Mouse (Mus musculus): ENCODE data around the gene Lamb2. TPM values are rescaled to one million over a fixed set of nuclear protein-coding genes. Genes with fewer than 3 reads are reported as not detected.

Lamb2 gene
- total and polyA plus RNA-seq, 3 experiments = 0.58 to 0.84 TPM; not detected in 1

GRCm38 (mm10) chr9:108460319-108461178 lies 19.0 kb upstream of the Lamb2 start, which contains the start of gene Ccdc71 (continued):
- TF ChIP-seq ZMIZ1 (IDR thresholded peaks at IDR 0.05; ENCODE audit: low read depth, low read length) (peak; percentile 42; the same call in 1 of the 2 replicates), E2F4 (IDR thresholded peaks at IDR 0.05; ENCODE audit: borderline replicate concordance, low read depth, low read length) (no peak), CHD2 (IDR thresholded peaks at IDR 0.05; ENCODE audit: low read length) (peak; percentile 94), UBTF (IDR thresholded peaks at IDR 0.05; ENCODE audit: borderline replicate concordance, insufficient read depth, low read depth, low read length) (0 out of 2 replicates have a peak, but pooled peaks have one; percentile 17)

- TF ChIP-seq ZNF384 (IDR thresholded peaks at IDR 0.05; ENCODE audit: low read depth, low read length) = no peak
- no peak for TF ChIP-seq POLR2AphosphoS5 (IDR thresholded peaks at IDR 0.05; ENCODE audit: borderline replicate concordance, low read depth, low read length)
- no peak for TF ChIP-seq ETS1 (IDR thresholded peaks at IDR 0.05; ENCODE audit: low read depth, low read length)
- no peak for TF ChIP-seq USF2 (IDR thresholded peaks at IDR 0.05; ENCODE audit: borderline replicate concordance in 1 of 2, insufficient read depth in 1 of 2, low read depth in 1 of 2, low read length in 2 of 2)
- Histone ChIP-seq H3K4me1 (ENCODE audit: control insufficient read depth in 1 of 2, insufficient read depth in 2 of 2, low read length in 2 of 2) (peaks cover 13 to 33% of the 10 kb centered on the region in 2 experiments), H3K27ac (ENCODE audit: control insufficient read depth, low read depth, low read length) (peak within 1 kb of the TSS; percentile 62), H3K9ac (ENCODE audit: control insufficient read depth, low read depth, low read length, poor library complexity, severe bottlenecking) (peak within 1 kb of the TSS; percentile 86), H3K9me3 (replicated peaks; ENCODE audit: insufficient read depth, low read length) (no peaks in the 10 kb centered on the region), H3K4me3 (ENCODE audit: control insufficient read depth in 1 of 2, insufficient read depth in 1 of 2, low read depth in 2 of 2, low read length in 2 of 2) (peak within 1 kb of the TSS; percentile 80 to 96), H3K27me3 (ENCODE audit: control insufficient read depth in 1 of 2, insufficient read depth in 2 of 2, low read length in 2 of 2) (no peaks in the 10 kb centered on the region), H3K79me2 (ENCODE audit: control insufficient read depth, insufficient read depth, low read length, poor library complexity) (peaks cover 16% of the 10 kb centered on the region), H3K36me3 (ENCODE audit: control insufficient read depth in 1 of 2, insufficient read depth in 2 of 2, low read length in 2 of 2) (peaks cover 0 to 27% of the 10 kb centered on the region in 2 experiments; a peak in 2 of 4 replicates)
- DNase-seq (ENCODE audit: low read depth, low spot score) = no peak
Measured at GRCm38 (mm10) chr9:108461181-108461631, 18.3 kb upstream of the Lamb2 start, which contains the start of gene Klhdc8b. Gene Klhdc8b, minus strand, starts transcription at chr9:108461581.

- Histone ChIP-seq H3K9me3 (replicated peaks; ENCODE audit: insufficient read depth, low read length) (no peaks in the 10 kb centered on the region), H3K79me2 (ENCODE audit: control insufficient read depth, insufficient read depth, low read length, poor library complexity) (peaks cover 16% of the 10 kb centered on the region), H3K4me3 (ENCODE audit: control insufficient read depth in 1 of 2, insufficient read depth in 1 of 2, low read depth in 2 of 2, low read length in 2 of 2) (peak overlapping the region; percentile 80 to 96; a peak in 3 of 4 replicates), H3K36me3 (ENCODE audit: control insufficient read depth in 1 of 2, insufficient read depth in 2 of 2, low read length in 2 of 2) (peaks cover 0 to 22% of the 10 kb centered on the region in 2 experiments; a peak in 2 of 4 replicates), H3K27ac (ENCODE audit: control insufficient read depth, low read depth, low read length) (no peak overlapping the region), H3K4me1 (ENCODE audit: control insufficient read depth in 1 of 2, insufficient read depth in 2 of 2, low read length in 2 of 2) (peaks cover 10 to 28% of the 10 kb centered on the region in 2 experiments), H3K9ac (ENCODE audit: control insufficient read depth, low read depth, low read length, poor library complexity, severe bottlenecking) (peak overlapping the region; percentile 86; the same call in 1 of the 2 replicates), H3K27me3 (ENCODE audit: control insufficient read depth in 1 of 2, insufficient read depth in 2 of 2, low read length in 2 of 2) (no peaks in the 10 kb centered on the region)
- TF ChIP-seq ZC3H11A (IDR thresholded peaks at IDR 0.05; ENCODE audit: low read depth, low read length) (no peak), CHD2 (IDR thresholded peaks at IDR 0.05; ENCODE audit: low read length) (no peak), ZNF384 (IDR thresholded peaks at IDR 0.05; ENCODE audit: low read depth, low read length) (no peak), MYB (IDR thresholded peaks at IDR 0.05; ENCODE audit: low read depth, low read length) (no peak), MXI1 (IDR thresholded peaks at IDR 0.05; ENCODE audit: low read depth, low read length) (no peak), RCOR1 (IDR thresholded peaks at IDR 0.05; ENCODE audit: low read depth, low read length) (no peak), TCF12 (IDR thresholded peaks at IDR 0.05; ENCODE audit: low read depth, low read length) (no peak), MEF2A (IDR thresholded peaks at IDR 0.05; ENCODE audit: extremely low read depth, insufficient replicate concordance, low read depth, low read length, poor library complexity, severe bottlenecking) (no peak), SIN3A (IDR thresholded peaks at IDR 0.05; ENCODE audit: low read length) (no peak), USF1 (IDR thresholded peaks at IDR 0.05; ENCODE audit: low read depth, low read length) (no peak), ETS1 (IDR thresholded peaks at IDR 0.05; ENCODE audit: low read depth, low read length) (no peak), CHD1 (IDR thresholded peaks at IDR 0.05; ENCODE audit: low read depth, low read length) (no peak), ZMIZ1 (IDR thresholded peaks at IDR 0.05; ENCODE audit: low read depth, low read length) (no peak)
- no peak for DNase-seq (ENCODE audit: low read depth, low spot score)
Measured at GRCm38 (mm10) chr9:108461675-108462074, 17.9 kb upstream of the Lamb2 start.

Measured in MEL (cell line).